Mouse (Mus musculus) ES-E14 (cell line): ENCODE results near the gene Dnah12. TPM values are rescaled to one million over a fixed set of nuclear protein-coding genes. Genes with fewer than 3 reads are reported as not detected.

Experiments
- DNase-seq: peaks from one replicate; pipeline ENCODE4 v3.0.0-alpha.2; 2013; ENCODE audit warnings: low read depth, low spot score
- H3K27ac ChIP-seq: 2 replicates; pipeline ENCODE4 v1.5.1; 2012; ENCODE audit warnings: low read depth, mild to moderate bottlenecking, low read length, moderate library complexity, mixed read lengths; ENCODE audit not compliant: poor library complexity, insufficient read depth, severe bottlenecking
- H3K36me3 ChIP-seq: 2 replicates; pipeline ENCODE4 v1.6.1; 2012; ENCODE audit warnings: mild to moderate bottlenecking, low read length, moderate library complexity, mixed read lengths; ENCODE audit not compliant: control insufficient read depth, poor library complexity, insufficient read depth, severe bottlenecking
- H3K4me1 ChIP-seq, 2 experiments: fragments of 150-350 bp in 1 of 2; sonication (generic) in 1 of 2; 2 replicates each; pipeline ENCODE4 v1.6.1; 2012; ENCODE audit warnings: low read length in 2 of 2, mild to moderate bottlenecking in 1 of 2, mixed read lengths in 1 of 2; ENCODE audit not compliant: control insufficient read depth in 2 of 2, insufficient read depth in 2 of 2, poor library complexity in 1 of 2
- H3K4me3 ChIP-seq, 2 experiments: fragments of 150-350 bp in 1 of 2; sonication (generic) in 1 of 2; 2 replicates each; pipeline ENCODE4 v1.5.1; 2012; ENCODE audit warnings: low read length in 2 of 2, low read depth in 1 of 2, mild to moderate bottlenecking in 1 of 2, mixed read lengths in 1 of 2; ENCODE audit not compliant: insufficient read depth in 1 of 2, poor library complexity in 1 of 2, severe bottlenecking in 1 of 2
- H3K9ac ChIP-seq: 2 replicates; pipeline ENCODE4 v1.6.1; 2012; ENCODE audit warnings: low read depth, mild to moderate bottlenecking, low read length, mixed read lengths; ENCODE audit not compliant: poor library complexity, insufficient read depth, severe bottlenecking
- H3K9me3 ChIP-seq: fragments of 150-350 bp; sonication (generic); 2 replicates; pipeline ENCODE4 v1.6.1; 2012; ENCODE audit warnings: low read depth, mild to moderate bottlenecking, low read length; ENCODE audit not compliant: control insufficient read depth, insufficient read depth
- CHD2 ChIP-seq: IDR thresholded peaks from 2 replicates; pipeline ENCODE4 v1.6.1; 2014; ENCODE audit warnings: mild to moderate bottlenecking, low read depth, low read length, inconsistent platforms
- HCFC1 ChIP-seq: IDR thresholded peaks from 2 replicates; pipeline ENCODE4 v1.6.1; 2012; ENCODE audit warnings: low read length, inconsistent platforms, borderline replicate concordance; ENCODE audit not compliant: insufficient read depth
- MAFK ChIP-seq: IDR thresholded peaks from 2 replicates; pipeline ENCODE4 v1.6.1; 2014; ENCODE audit warnings: mild to moderate bottlenecking, low read depth, low read length, inconsistent platforms; ENCODE audit not compliant: insufficient read depth
- ZC3H11A ChIP-seq: IDR thresholded peaks from 2 replicates; pipeline ENCODE4 v1.6.1; 2012; ENCODE audit warnings: low read depth, mild to moderate bottlenecking, inconsistent platforms, low read length, borderline replicate concordance
- ZNF384 ChIP-seq: IDR thresholded peaks from 2 replicates; pipeline ENCODE4 v1.6.1; 2012; ENCODE audit warnings: low read depth, low read length, inconsistent platforms
- in situ Hi-C, 2 experiments: fragments of 600-800 bp; cut with MboI; formaldehyde crosslinking; loops; one replicate each; pipeline ENCODE4 v1.15.1; 2025; ENCODE audit warnings: low sequenced_read_pairs in 2 of 2, inconsistent platforms in 1 of 2; ENCODE audit not compliant: unreplicated experiment in 2 of 2
- total RNA-seq: library from RNA; depleted of rRNA; stranded (reverse); fragments of 300-350 nt; gene quantifications from 2 replicates; pipeline ENCODE4 v1.2.3, GENCODE M21; 2012

The Dnah12 gene
- total RNA-seq, 1 experiment, result 0.13 TPM

- Histone ChIP-seq H3K4me1 (peaks cover 1 to 11% of the 10 kb centered on the region in 2 experiments; a peak in 2 of 4 replicates), H3K27ac (no peak overlapping the region), H3K9ac (no peak overlapping the region), H3K36me3 (no peaks in the 10 kb centered on the region), H3K9me3 (no peaks in the 10 kb centered on the region), H3K4me3 (no peak overlapping the region)
- DNase-seq, result peak; percentile 25
- TF ChIP-seq MAFK, result no peak
- no peak for TF ChIP-seq ZC3H11A
- TF ChIP-seq ZNF384, result no peak
- no peak for TF ChIP-seq CHD2
- no peak for TF ChIP-seq HCFC1
- in situ Hi-C loops, result no loop called here
These were observed 186.9 kb downstream of the Dnah12 start for GRCm38 (mm10) chr14:26879976-26880375.

GRCm38 (mm10) chr14:26881700-26882099 lies 188.6 kb downstream of the Dnah12 start:
- H3K9me3 ChIP-seq, result no peaks in the 10 kb centered on the region
- peaks cover 1 to 11% of the 10 kb centered on the region in 2 experiments; a peak in 2 of 4 replicates for H3K4me1 ChIP-seq
- no peaks in the 10 kb centered on the region for H3K36me3 ChIP-seq
- TF ChIP-seq HCFC1 (no peak), CHD2 (no peak), ZNF384 (no peak), MAFK (no peak), ZC3H11A (no peak)
- H3K9ac ChIP-seq, result no peak overlapping the region
- DNase-seq, result no peak
- no peak overlapping the region for H3K4me3 ChIP-seq
- H3K27ac ChIP-seq, result no peak overlapping the region
- in situ Hi-C loops, result no loop called here

GRCm38 (mm10) chr14:26887244-26887643 lies 194.2 kb downstream of the Dnah12 start:
- H3K27ac ChIP-seq, result no peak overlapping the region
- in situ Hi-C loops, result no loop called here
- no peak overlapping the region for H3K9ac ChIP-seq
- TF ChIP-seq ZNF384 (no peak), CHD2 (no peak), MAFK (no peak), ZC3H11A (no peak), HCFC1 (no peak)
- no peak for DNase-seq
- H3K36me3 ChIP-seq, result no peaks in the 10 kb centered on the region
- H3K4me1 ChIP-seq, result no peaks in the 10 kb centered on the region
- no peaks in the 10 kb centered on the region for H3K9me3 ChIP-seq
- H3K4me3 ChIP-seq, result no peak overlapping the region

- Histone ChIP-seq H3K4me3 (no peak overlapping the region), H3K9ac (no peak overlapping the region), H3K27ac (no peak overlapping the region), H3K36me3 (no peaks in the 10 kb centered on the region), H3K4me1 (no peaks in the 10 kb centered on the region), H3K9me3 (no peaks in the 10 kb centered on the region)
- DNase-seq, result no peak
- in situ Hi-C loops, result no loop called here
- TF ChIP-seq MAFK (no peak), CHD2 (no peak), ZC3H11A (no peak), HCFC1 (no peak), ZNF384 (no peak)
These were observed 197.7 kb downstream of the Dnah12 start for GRCm38 (mm10) chr14:26890777-26891176.

- in situ Hi-C loops, result no loop called here
- Histone ChIP-seq H3K9ac (no peak within 1 kb of the TSS), H3K36me3 (no peaks in the 10 kb centered on the region), H3K4me3 (no peak within 1 kb of the TSS), H3K4me1 (no peaks in the 10 kb centered on the region), H3K27ac (no peak within 1 kb of the TSS), H3K9me3 (no peaks in the 10 kb centered on the region)
- DNase-seq, result no peak
- TF ChIP-seq CHD2 (no peak), ZNF384 (no peak), MAFK (no peak), HCFC1 (no peak), ZC3H11A (no peak)
These were observed 201.3 kb downstream of the Dnah12 start, which contains the start of gene Asb14 for GRCm38 (mm10) chr14:26894392-26894791. Asb14 (plus strand) TSS chr14:26894557.
